Comparison of ENCODE assay signal across 9 mouse cellular contexts in genomic region chr13:73310183-73310929, GRCm38 (mm10). TPM values are rescaled to one million over a fixed set of nuclear protein-coding genes. Genes with fewer than 3 reads are reported as not detected.
DNase-seq lines count a peak whose midpoint lies in the region; ATAC-seq and TF ChIP-seq lines count a peak whose summit lies in the region.
"Had no signal": no experiment of that assay in that cellular context is flagged by ENCODE, and none has a peak within 500 bp of the region (broad histone marks: within the 10 kb centered on the region; RNA-seq: fewer than 3 reads in every experiment).

No protein-coding gene starts in this region.

- no peaks in the 10 kb centered on the region; the same call in 1 of the 2 replicates for H3K27me3 ChIP-seq in ES-Bruce4 (ENCODE audit: control insufficient read depth, insufficient read depth, low read length, poor library complexity, severe bottlenecking)
- H3K27me3 ChIP-seq in heart, embryonic 13.5 days (replicated peaks): peaks cover 28% of the 10 kb centered on the region
- 0 out of 2 replicates have a peak, but pooled peaks cover 10% of the 10 kb centered on the region for H3K27me3 ChIP-seq in kidney, embryonic 16.5 days (ENCODE audit: insufficient read depth, low read length)

- H3K9me3 ChIP-seq in ES-Bruce4 (replicated peaks; ENCODE audit: control insufficient read depth, insufficient read depth, low read length, poor library complexity, severe bottlenecking): no peaks in the 10 kb centered on the region
- no peaks in the 10 kb centered on the region for H3K9me3 ChIP-seq in heart, embryonic 13.5 days
- no peaks in the 10 kb centered on the region for H3K9me3 ChIP-seq in kidney, embryonic 16.5 days (ENCODE audit: low read length)

- peak; percentile 96 for TF ChIP-seq CTCF in ES-Bruce4 (IDR thresholded peaks at IDR 0.05; ENCODE audit: low read depth, low read length)

- no peak overlapping the region for H3K4me3 ChIP-seq in ES-Bruce4 (ENCODE audit: low read depth, low read length)
- H3K4me3 ChIP-seq in heart, embryonic 13.5 days: no peak overlapping the region
- no peak overlapping the region for H3K4me3 ChIP-seq in kidney, embryonic 16.5 days (ENCODE audit: low read length)

- no peak overlapping the region for H3K27ac ChIP-seq in ES-Bruce4 (ENCODE audit: insufficient read depth, low read length)
- no peak overlapping the region for H3K27ac ChIP-seq in heart, embryonic 13.5 days (replicated peaks)
- H3K27ac ChIP-seq in kidney, embryonic 16.5 days (ENCODE audit: low read length): no peak overlapping the region

- ATAC-seq in heart, embryonic 13.5 days (ENCODE audit: extremely low read depth, insufficient number of reproducible peaks, low FRiP score, low TSS enrichment): peak; percentile 60; the same call in 1 of the 2 replicates
- ATAC-seq in kidney, embryonic 16.5 days (ENCODE audit: low FRiP score, low TSS enrichment): peak; percentile 86

- no peak overlapping the region for H3K9ac ChIP-seq in ES-Bruce4 (ENCODE audit: low read depth, poor library complexity, severe bottlenecking)
- H3K9ac ChIP-seq in heart, embryonic 13.5 days: no peak overlapping the region
- no peak overlapping the region for H3K9ac ChIP-seq in kidney, embryonic 16.5 days (replicated peaks; ENCODE audit: low read length)

- no peaks in the 10 kb centered on the region for H3K36me3 ChIP-seq in ES-Bruce4 (ENCODE audit: control insufficient read depth, insufficient read depth, low read length, poor library complexity, severe bottlenecking)
- H3K36me3 ChIP-seq in heart, embryonic 13.5 days: peaks cover 5% of the 10 kb centered on the region; the same call in 1 of the 2 replicates
- no peaks in the 10 kb centered on the region for H3K36me3 ChIP-seq in kidney, embryonic 16.5 days (ENCODE audit: insufficient read depth, low read length)

- no peaks in the 10 kb centered on the region for H3K4me1 ChIP-seq in ES-Bruce4 (ENCODE audit: control insufficient read depth, insufficient read depth, low read length)
- peaks cover 24% of the 10 kb centered on the region for H3K4me1 ChIP-seq in heart, embryonic 13.5 days
- no peaks in the 10 kb centered on the region for H3K4me1 ChIP-seq in kidney, embryonic 16.5 days (ENCODE audit: insufficient read depth, low read length)

- no peak for TF ChIP-seq POLR2A in ES-Bruce4 (IDR thresholded peaks at IDR 0.05; ENCODE audit: insufficient read depth, low read length)

- H3K4me2 ChIP-seq in heart, embryonic 13.5 days: no peak overlapping the region
- H3K4me2 ChIP-seq in kidney, embryonic 16.5 days (replicated peaks; ENCODE audit: low read depth, low read length): no peak overlapping the region

- 41% methylated on average over 8 of the region's 8 CpGs for WGBS in heart, embryonic 13.5 days
- WGBS in kidney, embryonic 16.5 days: 14% methylated on average over 8 of the region's 8 CpGs

- no peak for TF ChIP-seq EP300 in ES-Bruce4 (IDR thresholded peaks at IDR 0.05; ENCODE audit: insufficient read depth, low read depth, low read length)

- DNase-seq in kidney, adult 18-20 months: peak; percentile 62
- DNase-seq in kidney, adult 11 months: no peak
- DNase-seq in c-Kit-positive CD71-positive TER-119-positive erythroid progenitor cells, embryonic 14.5 days (ENCODE audit: low spot score): peak; percentile 31
- DNase-seq in mesoderm, embryonic 11.5 days (ENCODE audit: low read depth, low spot score): peak; percentile 76
- peak; percentile 56 for DNase-seq in thymus, postnatal 14 days

RNA-seq across cellular contexts. Expression of gene Mrpl36, which starts 18.0 kb away (rescaled TPM):
- 49.3 and 60.5 TPM in 2 replicates for polyA plus RNA-seq in ES-Bruce4 (2011; ENCODE audit: insufficient read depth, insufficient read length, low read depth, missing spikeins)
- polyA plus RNA-seq in heart, embryonic 13.5 days (2015; fragmentation: Nextera tagmentation; extraction: Ambion mirVana): 152 and 174 TPM in 2 replicates
- 115 and 127 TPM in 2 replicates for polyA plus RNA-seq in kidney, embryonic 16.5 days (2015; fragmentation: Nextera tagmentation; extraction: Ambion mirVana)

RNA-seq across cellular contexts. Expression of gene Ndufs6, which starts 18.0 kb away (rescaled TPM):
- polyA plus RNA-seq in ES-Bruce4 (2011; ENCODE audit: insufficient read depth, insufficient read length, low read depth, missing spikeins): 233 and 263 TPM in 2 replicates
- 642 and 746 TPM in 2 replicates for polyA plus RNA-seq in heart, embryonic 13.5 days (2015; fragmentation: Nextera tagmentation; extraction: Ambion mirVana)
- polyA plus RNA-seq in kidney, embryonic 16.5 days (2015; fragmentation: Nextera tagmentation; extraction: Ambion mirVana): 391 and 393 TPM in 2 replicates

RNA-seq across cellular contexts. Expression of gene Irx4, which starts 50.1 kb away (rescaled TPM):
- polyA plus RNA-seq in ES-Bruce4 (2011; ENCODE audit: insufficient read depth, insufficient read length, low read depth, missing spikeins): 0.49 and 0.65 TPM in 2 replicates
- 45.9 and 50.1 TPM in 2 replicates for polyA plus RNA-seq in heart, embryonic 13.5 days (2015; fragmentation: Nextera tagmentation; extraction: Ambion mirVana)
- 0.30 and 0.42 TPM in 2 replicates for polyA plus RNA-seq in kidney, embryonic 16.5 days (2015; fragmentation: Nextera tagmentation; extraction: Ambion mirVana)
- polyA plus RNA-seq: frontal cortex, adult 2 months had no signal

Comparison
In these comparisons a context has a peak if more than half of its experiments do, and no peak if none do; other contexts are left out.
1. RNA of gene Irx4, which starts 50.1 kb away (polyA plus RNA-seq): 45.9 to 50.1 TPM in heart, embryonic 13.5 days; 0.49 to 0.65 TPM in ES-Bruce4 and 0.30 to 0.42 TPM in kidney, embryonic 16.5 days; every median in the first group is over 10 times any median in the second.